Mouse (Mus musculus) splenic B cell, adult 2 months (primary cell): ENCODE data around the gene Nom1.

Experiments used
- DNase-seq: peaks from one replicate; pipeline ENCODE4 v3.0.0-alpha.2; 2011; ENCODE audit warnings: low read depth, low spot score
- H3K27me3 ChIP-seq: 2 replicates; pipeline ENCODE4 v1.6.1; 2012; ENCODE audit warnings: mild to moderate bottlenecking, low read length, moderate library complexity, mixed read lengths; ENCODE audit not compliant: control insufficient read depth, poor library complexity, insufficient read depth, severe bottlenecking
- H3K36me3 ChIP-seq: 2 replicates; pipeline ENCODE4 v1.6.1; 2012; ENCODE audit warnings: mild to moderate bottlenecking, low read length, moderate library complexity, mixed read lengths; ENCODE audit not compliant: control insufficient read depth, poor library complexity, insufficient read depth, severe bottlenecking

Nom1 gene

GRCm38 (mm10) chr5:29477474-29478207, 43.2 kb downstream of the Nom1 start:
- H3K36me3 ChIP-seq, result no peaks in the 10 kb centered on the region
- no peaks in the 10 kb centered on the region; the same call in 1 of the 2 replicates for H3K27me3 ChIP-seq
- DNase-seq, result no peak

GRCm38 (mm10) chr5:29478208-29479197, 44.0 kb downstream of the Nom1 start, which contains the start of gene Mnx1:
Gene Mnx1 (minus strand): TSS chr5:29478470.
- no peaks in the 10 kb centered on the region; the same call in 1 of the 2 replicates for H3K27me3 ChIP-seq

GRCm38 (mm10) chr5:29479198-29479593, 44.7 kb downstream of the Nom1 start:
- Histone ChIP-seq H3K36me3 (no peaks in the 10 kb centered on the region), H3K27me3 (no peaks in the 10 kb centered on the region; the same call in 1 of the 2 replicates)
- no peak for DNase-seq

More at GRCm38 (mm10) chr5:29478208-29479197, 44.0 kb downstream of the Nom1 start, which contains the start of gene Mnx1:
- no peaks in the 10 kb centered on the region for H3K36me3 ChIP-seq
- no peak for DNase-seq

GRCm38 (mm10) chr5:29483801-29484200, 49.3 kb downstream of the Nom1 start:
- DNase-seq, result no peak
- no peaks in the 10 kb centered on the region for H3K36me3 ChIP-seq
- H3K27me3 ChIP-seq, result peaks cover 1% of the 10 kb centered on the region; the same call in 1 of the 2 replicates

- no peaks in the 10 kb centered on the region for H3K36me3 ChIP-seq
Observed at GRCm38 (mm10) chr5:29484965-29485940, 50.8 kb downstream of the Nom1 start.

GRCm38 (mm10) chr5:29485941-29486320, 51.5 kb downstream of the Nom1 start:
- no peaks in the 10 kb centered on the region for H3K36me3 ChIP-seq
- peaks cover 1% of the 10 kb centered on the region; the same call in 1 of the 2 replicates for H3K27me3 ChIP-seq
- DNase-seq, result no peak

More at GRCm38 (mm10) chr5:29484965-29485940, 50.8 kb downstream of the Nom1 start:
- H3K27me3 ChIP-seq, result peaks cover 1% of the 10 kb centered on the region; the same call in 1 of the 2 replicates
- no peak for DNase-seq

- Histone ChIP-seq H3K27me3 (0 out of 2 replicates have a peak, but pooled peaks cover 1% of the 10 kb centered on the region), H3K36me3 (no peaks in the 10 kb centered on the region)
- DNase-seq, result no peak
Observed at GRCm38 (mm10) chr5:29487321-29487720, 52.9 kb downstream of the Nom1 start.

- no peaks in the 10 kb centered on the region for H3K27me3 ChIP-seq
- no peak for DNase-seq
Observed at GRCm38 (mm10) chr5:29507013-29507412, 72.5 kb downstream of the Nom1 start.

More at GRCm38 (mm10) chr5:29507013-29507412, 72.5 kb downstream of the Nom1 start:
- H3K36me3 ChIP-seq, result no peaks in the 10 kb centered on the region
